Mouse (Mus musculus): Measurements from ENCODE around the gene Dicer1.

- TF ChIP-seq POLR2AphosphoS2 (IDR thresholded peaks at IDR 0.05; ENCODE audit: insufficient read length, low read depth): no peak
- TF ChIP-seq MAX (IDR thresholded peaks at IDR 0.05; ENCODE audit: low read depth): no peak
- TF ChIP-seq POLR2A (IDR thresholded peaks at IDR 0.05; ENCODE audit: insufficient read length, low read depth): no peak
- no peak for TF ChIP-seq E2F4 (IDR thresholded peaks at IDR 0.05; ENCODE audit: insufficient read depth)
- no peak for TF ChIP-seq USF1 (IDR thresholded peaks at IDR 0.05; ENCODE audit: low read depth)
- TF ChIP-seq MYOG (IDR thresholded peaks at IDR 0.05; ENCODE audit: control insufficient read depth in 1 of 3, insufficient read depth in 1 of 3, insufficient read length in 2 of 3, low read depth in 2 of 3): no peak
- no peak for TF ChIP-seq SRF (IDR thresholded peaks at IDR 0.05; ENCODE audit: control insufficient read depth, insufficient read length, low read depth)
- TF ChIP-seq MYOD1 (IDR thresholded peaks at IDR 0.05; ENCODE audit: control insufficient read depth in 1 of 3, insufficient read length in 2 of 3, low read depth in 2 of 3): no peak
- no peak for TF ChIP-seq TCF12 (IDR thresholded peaks at IDR 0.05; ENCODE audit: insufficient read depth, poor library complexity, severe bottlenecking)
- TF ChIP-seq REST (IDR thresholded peaks at IDR 0.05; ENCODE audit: insufficient read depth, insufficient read length): no peak
These were observed 1.9 kb upstream of the Dicer1 start for GRCm38 (mm10) chr12:104753686-104754085.
